Mouse (Mus musculus) left cerebral cortex, adult 18-20 months (tissue): ENCODE results near the gene Pgpep1. TPM values are rescaled to one million over a fixed set of nuclear protein-coding genes. Genes with fewer than 3 reads are reported as not detected.

ENCODE experiments used
- total RNA-seq, 2 experiments: library from RNA; stranded (reverse); gene quantifications; 2 replicates each; pipeline ENCODE4 v1.2.3; 2021

Pgpep1 gene
- total RNA-seq, 2 experiments from 2014 or later, result 11.6 to 17.9 TPM

Other genes starting within 250 kb of the Pgpep1 start
- 100 to 1,000 TPM; 152 to 154 TPM for gene Crtc1, start 220.8 kb downstream of the Pgpep1 start, total RNA-seq
- 10 to 100 TPM; 43.7 to 44.4 TPM for gene Klhl26, start 183.4 kb downstream of the Pgpep1 start, total RNA-seq
- gene Tmem59l, start 173.0 kb downstream of the Pgpep1 start, total RNA-seq, result 100 to 1,000 TPM; 295 to 296 TPM
- gene Crlf1, start 167.2 kb downstream of the Pgpep1 start, total RNA-seq, result 1 to 10 TPM; 1.5 to 2.8 TPM
- 100 to 1,000 TPM; 118 to 122 TPM for gene Rex1bd, start 153.6 kb downstream of the Pgpep1 start, total RNA-seq
- gene Uba52, start 149.6 kb downstream of the Pgpep1 start, total RNA-seq, result 100 to 1,000 TPM; 924 to 953 TPM
- gene Fkbp8, start 132.7 kb downstream of the Pgpep1 start, total RNA-seq, result 100 to 1,000 TPM; 407 to 421 TPM
- gene Kxd1, start 132.4 kb downstream of the Pgpep1 start, total RNA-seq, result 10 to 100 TPM; 44.8 to 46.4 TPM
- 10 to 100 TPM; 19.0 to 21.6 TPM for gene Ell, start 120.9 kb downstream of the Pgpep1 start, total RNA-seq
- 10 to 100 TPM; 50.4 to 60.8 TPM for gene Isyna1, start 66.0 kb downstream of the Pgpep1 start, total RNA-seq
- gene Ssbp4, start 51.5 kb downstream of the Pgpep1 start, total RNA-seq, result 100 to 1,000 TPM; 250 to 264 TPM
- 1 to 10 TPM in 1 of 2 experiments, under 1 TPM in 1; 0.70 to 1.0 TPM for gene Lrrc25, start 44.2 kb downstream of the Pgpep1 start, total RNA-seq
- gene Gdf15, start 27.9 kb downstream of the Pgpep1 start, total RNA-seq, result not detected
- 10 to 100 TPM; 65.0 to 70.9 TPM for gene Lsm4, start 12.9 kb upstream of the Pgpep1 start, total RNA-seq
- 100 to 1,000 TPM; 221 to 289 TPM for gene Jund, start 38.6 kb upstream of the Pgpep1 start, total RNA-seq
- gene Iqcn, start 43.1 kb upstream of the Pgpep1 start, total RNA-seq, result under 1 TPM; 0.09 to 0.16 TPM
- not detected for gene Gm3336, start 58.2 kb upstream of the Pgpep1 start, total RNA-seq
- gene Pde4c, start 63.3 kb upstream of the Pgpep1 start, total RNA-seq, result 1 to 10 TPM; 1.6 to 3.4 TPM
- 100 to 1,000 TPM; 870 to 892 TPM for gene Rab3a, start 94.3 kb upstream of the Pgpep1 start, total RNA-seq
- gene Mpv17l2, start 100.6 kb upstream of the Pgpep1 start, total RNA-seq, result 10 to 100 TPM; 31.3 to 31.4 TPM
- gene Pik3r2, start 116.3 kb upstream of the Pgpep1 start, total RNA-seq, result 100 to 1,000 TPM; 150 to 153 TPM
- gene Mast3, start 144.7 kb upstream of the Pgpep1 start, total RNA-seq, result 100 to 1,000 TPM; 317 to 334 TPM
- under 1 TPM; 0.63 to 0.77 TPM for gene Il12rb1, start 148.1 kb upstream of the Pgpep1 start, total RNA-seq
- gene Arrdc2, start 179.3 kb upstream of the Pgpep1 start, total RNA-seq, result 10 to 100 TPM; 12.0 to 13.3 TPM
- gene Kcnn1, start 202.9 kb upstream of the Pgpep1 start, total RNA-seq, result 10 to 100 TPM; 17.4 to 19.3 TPM
- 100 to 1,000 TPM; 101 to 102 TPM for gene Ccdc124, start 213.5 kb upstream of the Pgpep1 start, total RNA-seq
- gene Slc5a5, start 232.4 kb upstream of the Pgpep1 start, total RNA-seq, result 10 to 100 TPM; 12.8 to 13.0 TPM
- 100 to 1,000 TPM; 682 to 726 TPM for gene Rpl18a, start 237.0 kb upstream of the Pgpep1 start, total RNA-seq
- 10 to 100 TPM; 87.1 to 98.0 TPM for gene Map1s, start 245.5 kb upstream of the Pgpep1 start, total RNA-seq